Mouse (Mus musculus) spleen, adult 2 months (tissue): ENCODE results near the gene Tspan12. TPM values are rescaled to one million over a fixed set of nuclear protein-coding genes. Genes with fewer than 3 reads are reported as not detected.

Experiments
- DNase-seq, 2 experiments: peaks; one replicate each; pipeline versions ENCODE4 v3.0.0 to v3.0.0-alpha.2; 2012 to 2021; ENCODE audit warnings: low spot score in 2 of 2, low read depth in 1 of 2
- H3K27ac ChIP-seq: fragments of 200-500 bp; 2 replicates; pipeline ENCODE4 v1.5.1; 2012; ENCODE audit warnings: low read length, inconsistent platforms; ENCODE audit not compliant: insufficient read depth
- H3K27me3 ChIP-seq: fragments of 200-500 bp; 2 replicates; pipeline ENCODE4 v1.6.1; 2012; ENCODE audit warnings: mild to moderate bottlenecking, moderate library complexity, low read length, inconsistent platforms; ENCODE audit not compliant: control insufficient read depth, insufficient read depth
- H3K36me3 ChIP-seq: fragments of 200-500 bp; 2 replicates; pipeline ENCODE4 v1.6.1; 2012; ENCODE audit warnings: mild to moderate bottlenecking, low read length, inconsistent platforms; ENCODE audit not compliant: control insufficient read depth, insufficient read depth
- H3K4me1 ChIP-seq: fragments of 200-500 bp; 2 replicates; pipeline ENCODE4 v1.6.1; 2011; ENCODE audit warnings: inconsistent platforms; ENCODE audit not compliant: control insufficient read depth, insufficient read depth, insufficient read length
- H3K4me3 ChIP-seq: fragments of 200-500 bp; 2 replicates; pipeline ENCODE4 v1.5.1; 2011; ENCODE audit warnings: mild to moderate bottlenecking, inconsistent platforms; ENCODE audit not compliant: insufficient read depth, insufficient read length; ENCODE audit errors: extremely low read depth
- CTCF ChIP-seq: fragments of 200-500 bp; IDR thresholded peaks from 2 replicates; pipeline ENCODE4 v1.5.1; 2011; ENCODE audit warnings: mild to moderate bottlenecking, inconsistent platforms; ENCODE audit not compliant: insufficient read depth, insufficient read length, insufficient replicate concordance; ENCODE audit errors: extremely low read depth
- POLR2A ChIP-seq: fragments of 200-500 bp; IDR thresholded peaks from 2 replicates; pipeline ENCODE4 v1.6.1; 2011; ENCODE audit warnings: low read depth, low read length, inconsistent platforms
- WGBS: fragments of 180-500 bp; shearing (Covaris S2); methylation state at CpG from one replicate; pipeline ENCODE4 v1.1.7; 2018; 5-methylcytosine and 5-hydroxymethylcytosine counted together
- polyA plus RNA-seq: library from polyadenylated mRNA; depleted of rRNA; stranded (reverse); fragments of >200 nt; gene quantifications from 2 replicates; pipeline ENCODE4 v1.2.3, GENCODE M21; 2012

Tspan12 gene
- polyA plus RNA-seq, 1 experiment, result 1.4 TPM

GRCm38 (mm10) chr6:21787757-21788156 is 64.6 kb downstream of the Tspan12 start:
- no peaks in the 10 kb centered on the region for H3K27me3 ChIP-seq
- no peak for TF ChIP-seq CTCF
- TF ChIP-seq POLR2A, result no peak
- WGBS, result 82% methylated on average over 11 of the region's 11 CpGs
- no peak overlapping the region for H3K27ac ChIP-seq
- no peaks in the 10 kb centered on the region for H3K4me1 ChIP-seq
- no peaks in the 10 kb centered on the region for H3K36me3 ChIP-seq
- DNase-seq, result no peak
- H3K4me3 ChIP-seq, result no peak overlapping the region

GRCm38 (mm10) chr6:21787274-21787673 is 65.0 kb downstream of the Tspan12 start:
- H3K36me3 ChIP-seq, result no peaks in the 10 kb centered on the region
- WGBS, result 30% methylated on average over 6 of the region's 6 CpGs
- no peaks in the 10 kb centered on the region for H3K27me3 ChIP-seq
- DNase-seq, result no peak
- H3K27ac ChIP-seq, result no peak overlapping the region
- TF ChIP-seq CTCF (no peak), POLR2A (no peak)
- no peak overlapping the region for H3K4me3 ChIP-seq
- H3K4me1 ChIP-seq, result no peaks in the 10 kb centered on the region

- no peaks in the 10 kb centered on the region for H3K27me3 ChIP-seq
- H3K4me1 ChIP-seq, result no peaks in the 10 kb centered on the region
- 78% methylated on average over 7 of the region's 7 CpGs for WGBS
- H3K4me3 ChIP-seq, result no peak overlapping the region
- no peak overlapping the region for H3K27ac ChIP-seq
- H3K36me3 ChIP-seq, result no peaks in the 10 kb centered on the region
- no peak for DNase-seq
- TF ChIP-seq CTCF (no peak), POLR2A (no peak)
Observed at GRCm38 (mm10) chr6:21774213-21774916, 78.0 kb downstream of the Tspan12 start.

- TF ChIP-seq POLR2A (no peak), CTCF (no peak)
- Histone ChIP-seq H3K27me3 (no peaks in the 10 kb centered on the region), H3K36me3 (no peaks in the 10 kb centered on the region), H3K4me1 (no peaks in the 10 kb centered on the region), H3K4me3 (no peak overlapping the region), H3K27ac (no peak overlapping the region)
- WGBS, result 86% methylated on average over 1 of the region's 1 CpGs
- no peak for DNase-seq
Observed at GRCm38 (mm10) chr6:21769447-21769809, 82.9 kb downstream of the Tspan12 start.

GRCm38 (mm10) chr6:21768745-21769446 is 83.4 kb downstream of the Tspan12 start:
- Histone ChIP-seq H3K36me3 (no peaks in the 10 kb centered on the region), H3K4me3 (no peak overlapping the region), H3K27ac (no peak overlapping the region), H3K4me1 (no peaks in the 10 kb centered on the region), H3K27me3 (no peaks in the 10 kb centered on the region)
- DNase-seq, result no peak
- no peak for TF ChIP-seq CTCF
- TF ChIP-seq POLR2A, result no peak
- 79% methylated on average over 9 of the region's 9 CpGs for WGBS

- DNase-seq, result no peak
- Histone ChIP-seq H3K4me1 (no peaks in the 10 kb centered on the region), H3K36me3 (no peaks in the 10 kb centered on the region), H3K27ac (no peak overlapping the region), H3K4me3 (no peak overlapping the region), H3K27me3 (no peaks in the 10 kb centered on the region)
- 86% methylated on average over 12 of the region's 12 CpGs for WGBS
- no peak for TF ChIP-seq CTCF
- TF ChIP-seq POLR2A, result no peak
Observed at GRCm38 (mm10) chr6:21767787-21768221, 84.5 kb downstream of the Tspan12 start.

GRCm38 (mm10) chr6:21747536-21747935 is 104.8 kb downstream of the Tspan12 start:
- no peak for TF ChIP-seq CTCF
- no peak for TF ChIP-seq POLR2A
- Histone ChIP-seq H3K27ac (no peak overlapping the region), H3K4me1 (no peaks in the 10 kb centered on the region), H3K4me3 (no peak overlapping the region), H3K36me3 (no peaks in the 10 kb centered on the region), H3K27me3 (no peaks in the 10 kb centered on the region)
- DNase-seq, result no peak
- whole genome bisulfite sequencing, result 77% methylated on average over 1 of the region's 1 CpGs
